Mouse (Mus musculus) megakaryocyte, adult 5-6 weeks (primary cell): ENCODE results near the gene Nrap. TPM values are rescaled to one million over a fixed set of nuclear protein-coding genes. Genes with fewer than 3 reads are reported as not detected.

Experiments used
- total RNA-seq, 2 experiments: library from RNA; stranded (forward) in 1 of 2; stranded (reverse) in 1 of 2; fragments of 153-499, 151-499 nt in 1 of 2; fragments of 221-1000, 200-1000 nt in 1 of 2; gene quantifications; 2 replicates each; pipeline versions ENCODE4 v1.2.3 to v1.2.4; 2015 to 2017

Gene Nrap
- total RNA-seq, 2 experiments from 2014 or later = 0.02 to 0.04 TPM

Other genes with a start within 250 kb of the Nrap start
- gene Habp2, start 102.9 kb downstream of the Nrap start, total RNA-seq (2015) = not detected in 2 replicates
- not detected in 2 replicates for gene Habp2, start 102.9 kb downstream of the Nrap start, total RNA-seq (2017)
- gene Casp7, start 7.1 kb upstream of the Nrap start, total RNA-seq (2015) = 35.8 and 41.4 TPM in 2 replicates
- 30.3 and 31.4 TPM in 2 replicates for gene Casp7, start 7.1 kb upstream of the Nrap start, total RNA-seq (2017)
- gene Plekhs1, start 71.6 kb upstream of the Nrap start, total RNA-seq (2015) = 0.14 TPM in 1 of 2 replicates, not detected in the other
- gene Plekhs1, start 71.6 kb upstream of the Nrap start, total RNA-seq (2017) = 0.07 TPM in 1 of 2 replicates, not detected in the other
- 22.6 and 27.1 TPM in 2 replicates for gene Dclre1a, start 158.2 kb upstream of the Nrap start, total RNA-seq (2015)
- gene Dclre1a, start 158.2 kb upstream of the Nrap start, total RNA-seq (2017) = 17.4 and 22.7 TPM in 2 replicates
- 12.8 and 14.7 TPM in 2 replicates for gene Nhlrc2, start 158.2 kb upstream of the Nrap start, total RNA-seq (2015)
- gene Nhlrc2, start 158.2 kb upstream of the Nrap start, total RNA-seq (2017) = 16.3 and 16.4 TPM in 2 replicates